Mouse (Mus musculus) kidney, embryonic 14.5 days (tissue): ENCODE data around the gene Arhgap4. TPM values are rescaled to one million over a fixed set of nuclear protein-coding genes. Genes with fewer than 3 reads are reported as not detected.

Experiments used
- ATAC-seq: fragments of 200-750 bp; cut with Nextera tagmentation; 2 replicates; pipeline ENCODE4 v1.8.0; 2017; ENCODE audit warnings: moderate number of reproducible peaks, mild to moderate bottlenecking, moderate TSS enrichment, moderate library complexity; ENCODE audit not compliant: low FRiP score, low TSS enrichment
- H3K27ac ChIP-seq: fragments of 300-500 bp; sonication (generic); 2 replicates; pipeline ENCODE4 v1.5.1; 2014; ENCODE audit warnings: low read depth, mild to moderate bottlenecking, low read length, moderate library complexity, mixed read lengths
- H3K27me3 ChIP-seq: fragments of 300-500 bp; sonication (generic); 2 replicates; pipeline ENCODE4 v1.6.1; 2014; ENCODE audit warnings: mild to moderate bottlenecking, low read length; ENCODE audit not compliant: control insufficient read depth, insufficient read depth
- H3K36me3 ChIP-seq: fragments of 300-500 bp; sonication (generic); 2 replicates; pipeline ENCODE4 v1.6.1; 2014; ENCODE audit warnings: low read length, mixed read lengths; ENCODE audit not compliant: control insufficient read depth, insufficient read depth
- H3K4me1 ChIP-seq: fragments of 300-500 bp; sonication (generic); 2 replicates; pipeline ENCODE4 v1.6.1; 2014; ENCODE audit warnings: low read length, mixed read lengths; ENCODE audit not compliant: control insufficient read depth, insufficient read depth
- H3K4me2 ChIP-seq: fragments of 300-500 bp; sonication (generic); replicated peaks from 2 replicates; pipeline ENCODE4 v1.6.1; 2014; ENCODE audit warnings: low read depth, mild to moderate bottlenecking, low read length
- H3K4me3 ChIP-seq: fragments of 300-500 bp; sonication (generic); 2 replicates; pipeline ENCODE4 v1.5.1; 2014; ENCODE audit warnings: mild to moderate bottlenecking, low read length
- H3K9ac ChIP-seq: fragments of 300-500 bp; sonication (generic); 2 replicates; pipeline ENCODE4 v1.6.1; 2014; ENCODE audit warnings: low read depth, mild to moderate bottlenecking, low read length, moderate library complexity
- H3K9me3 ChIP-seq: fragments of 300-500 bp; sonication (generic); 2 replicates; pipeline ENCODE4 v1.6.1; 2016; ENCODE audit warnings: low read length; ENCODE audit not compliant: control insufficient read depth
- WGBS: fragments of 180-500 bp; shearing (Covaris S2); extraction: QIAGEN DNeasy Blood & Tissue Kit; methylation state at CpG from one replicate; pipeline ENCODE4 v1.1.7; 2014; 5-methylcytosine and 5-hydroxymethylcytosine counted together
- polyA plus RNA-seq: library from polyadenylated mRNA; unstranded; fragments of >200 nt; fragmentation: Nextera tagmentation; extraction: Ambion mirVana; gene quantifications from 2 replicates; pipeline ENCODE4 v1.2.1, GENCODE M21; 2014

The Arhgap4 gene
- polyA plus RNA-seq, 1 experiment from 2014 or later = 4.2 TPM

DNA sequence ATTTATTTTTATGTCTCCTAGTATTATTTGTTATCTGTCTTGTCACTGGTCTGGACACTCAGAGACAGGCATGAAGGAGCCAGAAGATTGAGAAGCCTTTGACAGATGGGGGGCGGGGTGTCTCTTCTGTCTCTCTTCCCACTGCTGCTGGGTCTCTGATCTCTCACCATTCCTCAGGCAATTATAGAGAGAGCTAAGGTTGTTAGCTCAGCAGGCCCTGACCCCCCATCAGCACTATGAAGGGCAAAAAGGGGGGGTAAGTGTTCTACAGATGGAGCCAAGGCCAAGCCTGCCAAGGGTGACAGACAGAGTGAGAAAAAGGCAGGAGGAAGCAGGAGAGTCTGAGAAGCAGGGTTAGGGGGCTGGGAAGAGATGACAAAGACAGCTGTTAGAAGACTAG is 49.7 kb downstream of the Arhgap4 start:
- Histone ChIP-seq H3K4me2 (no peak overlapping the region), H3K27me3 (no peaks in the 10 kb centered on the region), H3K4me3 (no peak overlapping the region), H3K9ac (no peak overlapping the region), H3K4me1 (no peaks in the 10 kb centered on the region), H3K9me3 (no peaks in the 10 kb centered on the region), H3K27ac (no peak overlapping the region), H3K36me3 (no peaks in the 10 kb centered on the region)
- WGBS = 71% methylated on average over 1 of the region's 1 CpGs
- ATAC-seq = no peak

DNA sequence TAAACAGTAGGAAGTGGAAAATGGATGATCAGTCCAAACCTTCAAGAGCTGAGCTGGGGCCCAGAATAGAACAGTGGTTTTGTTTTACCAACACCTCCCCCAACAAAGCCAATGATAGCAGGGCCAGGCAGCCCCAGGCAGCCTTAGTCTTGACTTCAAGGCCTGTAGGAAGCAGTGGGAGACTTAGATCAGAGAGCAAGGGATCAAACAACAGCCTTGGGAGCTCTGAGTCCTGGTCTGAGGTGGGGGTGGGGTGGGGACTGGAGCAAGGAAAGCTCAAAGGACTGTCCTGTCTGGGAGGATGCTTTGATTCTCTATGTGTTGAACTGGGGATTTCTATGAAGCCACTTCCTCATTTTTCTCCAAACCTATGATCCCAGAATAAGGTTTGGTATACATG is 50.2 kb downstream of the Arhgap4 start:
- Histone ChIP-seq H3K9me3 (no peaks in the 10 kb centered on the region), H3K4me1 (no peaks in the 10 kb centered on the region), H3K36me3 (no peaks in the 10 kb centered on the region), H3K9ac (no peak overlapping the region), H3K4me2 (no peak overlapping the region), H3K27me3 (no peaks in the 10 kb centered on the region), H3K4me3 (no peak overlapping the region), H3K27ac (no peak overlapping the region)
- no peak for ATAC-seq

DNA sequence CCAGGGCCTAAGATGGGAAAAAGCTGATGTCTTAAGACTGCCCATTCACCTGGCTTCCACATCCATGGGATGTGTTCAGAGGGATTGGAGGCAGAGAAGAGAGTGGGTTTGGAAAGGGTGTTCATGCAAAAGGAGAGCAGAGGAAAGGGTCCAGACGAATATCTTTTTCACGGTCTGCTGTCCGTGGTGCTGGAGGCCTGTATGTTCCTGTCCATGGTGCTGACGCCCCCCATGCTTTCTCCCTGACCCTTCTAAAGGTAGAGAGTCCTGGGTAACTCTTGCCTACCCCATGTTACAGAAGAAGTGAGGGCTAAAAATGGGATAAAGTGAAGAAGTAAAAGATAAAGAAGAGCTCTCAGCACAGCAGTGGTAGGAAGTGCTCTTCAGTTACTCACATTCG is 52.3 kb downstream of the Arhgap4 start:
- Histone ChIP-seq H3K9ac (no peak overlapping the region), H3K4me2 (no peak overlapping the region), H3K27me3 (no peaks in the 10 kb centered on the region), H3K27ac (no peak overlapping the region), H3K4me3 (no peak overlapping the region), H3K36me3 (no peaks in the 10 kb centered on the region), H3K9me3 (no peaks in the 10 kb centered on the region), H3K4me1 (no peaks in the 10 kb centered on the region)
- ATAC-seq = no peak
- 14% methylated on average over 5 of the region's 5 CpGs for WGBS

DNA sequence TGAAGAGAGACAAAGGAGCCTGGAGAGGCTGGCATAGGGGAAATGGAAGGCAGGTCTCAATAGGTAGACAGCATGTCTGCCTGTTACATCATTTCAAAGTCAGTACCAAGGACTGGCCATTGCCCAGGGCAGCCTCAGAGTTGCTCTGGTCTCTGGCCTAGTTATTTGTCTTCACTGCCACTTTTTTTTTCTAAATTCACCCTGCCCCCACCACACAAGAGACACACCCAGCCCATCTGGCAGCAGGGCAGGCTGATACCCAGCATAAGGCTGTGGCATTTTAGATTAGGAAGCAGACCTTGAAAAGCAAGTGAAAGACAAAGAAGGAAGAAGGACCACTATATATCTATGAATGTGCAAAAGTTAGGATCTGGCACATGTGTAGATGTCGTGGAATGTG is 53.8 kb downstream of the Arhgap4 start:
- H3K4me3 ChIP-seq = no peak overlapping the region
- H3K4me1 ChIP-seq = no peaks in the 10 kb centered on the region
- H3K4me2 ChIP-seq = no peak overlapping the region
- no peaks in the 10 kb centered on the region for H3K9me3 ChIP-seq
- H3K36me3 ChIP-seq = no peaks in the 10 kb centered on the region
- H3K27ac ChIP-seq = no peak overlapping the region
- H3K9ac ChIP-seq = no peak overlapping the region
- H3K27me3 ChIP-seq = no peaks in the 10 kb centered on the region
- 70% methylated on average over 1 of the region's 1 CpGs for WGBS
- no peak for ATAC-seq

DNA sequence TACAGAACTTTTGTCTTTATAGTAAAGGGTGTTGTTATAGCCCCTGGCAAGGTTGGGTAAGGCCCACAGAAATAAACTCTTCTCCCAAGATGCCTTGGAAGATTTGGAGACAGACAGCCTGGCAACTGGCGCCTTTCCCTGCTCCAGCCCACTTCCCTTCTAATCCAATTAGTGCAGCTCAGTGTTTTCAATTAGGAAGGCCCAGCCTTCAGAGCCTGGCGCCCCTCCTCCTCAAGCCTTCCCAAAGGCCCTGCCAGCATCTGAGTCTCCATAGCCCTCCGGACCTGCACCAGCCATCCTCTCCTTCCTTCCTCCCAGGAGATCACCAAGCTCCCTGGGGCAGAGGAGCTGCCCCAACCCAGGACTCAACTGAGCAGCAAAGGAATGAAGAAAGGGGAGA is 54.4 kb downstream of the Arhgap4 start:
- Histone ChIP-seq H3K36me3 (no peaks in the 10 kb centered on the region), H3K27ac (no peak overlapping the region), H3K4me2 (no peak overlapping the region), H3K4me1 (no peaks in the 10 kb centered on the region), H3K4me3 (no peak overlapping the region), H3K9me3 (no peaks in the 10 kb centered on the region), H3K27me3 (no peaks in the 10 kb centered on the region), H3K9ac (no peak overlapping the region)
- 39% methylated on average over 3 of the region's 3 CpGs for WGBS
- no peak for ATAC-seq

DNA sequence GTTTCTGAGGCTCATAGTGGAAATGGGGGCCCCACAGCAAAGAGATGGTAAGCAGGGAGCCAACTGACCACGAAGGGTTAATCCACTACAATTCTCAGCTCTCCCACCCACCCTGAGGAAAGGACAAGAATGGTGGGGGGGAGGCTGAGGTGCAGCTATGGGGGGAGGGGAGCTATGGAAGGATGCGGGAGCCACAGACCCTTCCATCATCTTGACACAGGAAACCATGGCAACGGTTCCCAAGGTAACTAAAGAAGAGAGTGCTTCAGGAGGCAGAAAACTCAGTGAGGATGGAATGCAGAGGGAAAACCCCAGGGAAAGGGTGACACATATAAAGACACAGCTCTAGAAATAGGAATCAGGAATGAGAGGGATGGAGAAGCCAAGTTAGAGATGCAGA is 57.0 kb downstream of the Arhgap4 start:
- H3K27ac ChIP-seq = no peak overlapping the region
- H3K4me1 ChIP-seq = no peaks in the 10 kb centered on the region
- H3K9ac ChIP-seq = no peak overlapping the region
- WGBS = 64% methylated on average over 3 of the region's 3 CpGs
- H3K36me3 ChIP-seq = no peaks in the 10 kb centered on the region
- H3K4me3 ChIP-seq = no peak overlapping the region
- no peaks in the 10 kb centered on the region for H3K9me3 ChIP-seq
- no peak overlapping the region for H3K4me2 ChIP-seq
- H3K27me3 ChIP-seq = no peaks in the 10 kb centered on the region
- no peak for ATAC-seq

DNA sequence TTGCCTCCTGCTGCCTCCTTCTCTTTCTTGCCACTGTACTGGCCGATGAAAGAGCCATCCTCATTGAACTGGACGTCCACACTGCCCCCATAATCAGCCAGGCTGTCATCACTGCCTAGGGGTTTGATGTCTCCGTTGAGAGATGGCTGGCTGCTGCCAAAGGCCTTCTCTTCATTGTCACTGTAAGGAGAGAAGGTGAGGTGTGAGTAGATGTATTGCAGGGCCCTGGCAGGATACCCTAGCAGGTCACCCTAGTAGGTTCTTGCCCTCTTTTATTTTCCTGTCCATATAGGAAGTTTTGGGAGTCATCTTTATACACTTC is 66.6 kb downstream of the Arhgap4 start:
- no peak for ATAC-seq
- H3K4me2 ChIP-seq = no peak overlapping the region
- H3K27ac ChIP-seq = no peak overlapping the region
- no peaks in the 10 kb centered on the region for H3K36me3 ChIP-seq
- 79% methylated on average over 3 of the region's 3 CpGs for WGBS
- H3K27me3 ChIP-seq = no peaks in the 10 kb centered on the region
- no peaks in the 10 kb centered on the region for H3K4me1 ChIP-seq
- H3K4me3 ChIP-seq = no peak overlapping the region
- H3K9ac ChIP-seq = no peak overlapping the region
- H3K9me3 ChIP-seq = no peaks in the 10 kb centered on the region

DNA sequence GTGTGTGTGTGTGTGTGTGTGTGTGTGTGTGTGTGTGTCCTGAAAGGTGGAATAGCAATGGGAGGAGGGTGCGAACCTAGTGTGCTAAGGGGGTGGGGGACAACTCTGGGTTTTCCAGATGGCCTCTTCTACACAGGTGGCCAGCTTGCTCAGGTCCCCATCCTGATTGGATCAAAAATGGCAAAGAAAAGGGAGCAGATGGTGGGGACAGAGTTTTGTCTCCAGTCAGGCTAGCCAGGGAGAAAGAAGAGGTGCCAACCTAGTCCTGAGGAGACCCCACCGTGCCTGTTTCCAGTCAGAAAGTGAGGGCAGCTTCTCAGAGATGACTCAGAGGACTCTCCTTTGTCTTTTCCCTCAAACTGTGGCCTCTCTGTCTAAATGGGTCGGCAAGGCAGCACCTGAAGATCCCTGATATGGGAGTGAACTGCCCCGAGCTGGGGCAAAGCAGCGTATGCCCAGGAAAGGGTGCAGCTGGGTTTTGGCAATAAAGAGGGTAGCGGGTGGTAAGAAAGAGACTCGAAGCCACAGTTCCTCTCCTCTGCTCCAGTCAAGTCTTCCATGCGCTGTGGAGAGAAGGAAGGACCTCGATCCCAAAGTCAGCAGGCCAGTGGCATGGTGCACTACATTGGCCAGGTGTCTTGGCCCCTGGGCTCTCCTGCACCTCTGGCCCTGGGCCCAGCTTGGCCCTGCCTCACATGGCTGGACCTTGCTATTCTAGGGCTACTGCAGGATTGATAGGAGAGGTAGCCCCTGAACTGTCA is 67.2 kb downstream of the Arhgap4 start:
- no peak overlapping the region for H3K9ac ChIP-seq
- ATAC-seq = no peak
- WGBS = 91% methylated on average over 9 of the region's 9 CpGs
- H3K4me3 ChIP-seq = no peak overlapping the region
- H3K4me2 ChIP-seq = no peak overlapping the region
- H3K27ac ChIP-seq = no peak overlapping the region
- H3K9me3 ChIP-seq = no peaks in the 10 kb centered on the region
- H3K36me3 ChIP-seq = no peaks in the 10 kb centered on the region
- no peaks in the 10 kb centered on the region for H3K27me3 ChIP-seq
- H3K4me1 ChIP-seq = no peaks in the 10 kb centered on the region
